Mouse (Mus musculus) left cerebral cortex, adult 2 months (tissue): ENCODE data around the gene Dhx30. TPM values are rescaled to one million over a fixed set of nuclear protein-coding genes. Genes with fewer than 3 reads are reported as not detected.
A peak's percentile ranks its signal among the peaks of the same experiment; 100 is the strongest.

ENCODE experiments used
- DNase-seq, 2 experiments: peaks; one replicate each; pipeline ENCODE4 v3.0.0; 2021 to 2022; ENCODE audit warnings: low spot score in 2 of 2, mixed read lengths in 1 of 2; ENCODE audit errors: extremely low spot score in 1 of 2
- H3K27ac ChIP-seq: fragments of 200-600 bp; 2 replicates; pipeline ENCODE4 v1.8.1; 2022
- H3K4me3 ChIP-seq: fragments of 200-600 bp; 2 replicates; pipeline ENCODE4 v1.8.1; 2022
- CTCF ChIP-seq: fragments of 200-600 bp; IDR thresholded peaks from 2 replicates; pipeline ENCODE4 v1.8.1; 2022; ENCODE audit warnings: antibody characterized with exemption, mild to moderate bottlenecking, moderate library complexity
- intact Hi-C: fragments of 180-260 bp; cut with DNase I; formaldehyde crosslinking; loops from one replicate; pipeline ENCODE4 v1.15.1; 2025
- total RNA-seq, 2 experiments: library from RNA; stranded (reverse); gene quantifications; 2 replicates each; pipeline ENCODE4 v1.2.3; 2021

Dhx30 gene
- total RNA-seq, 2 experiments from 2014 or later = 166 to 173 TPM

- no peak for TF ChIP-seq CTCF
- DNase-seq = no peak
- Histone ChIP-seq H3K4me3 (no peak overlapping the region), H3K27ac (no peak overlapping the region)
- intact Hi-C loops = no loop called here
Observed at GRCm38 (mm10) chr9:110060761-110061160, 56.9 kb downstream of the Dhx30 start.

GRCm38 (mm10) chr9:110057200-110057599 is 60.4 kb downstream of the Dhx30 start:
- no peak for TF ChIP-seq CTCF
- intact Hi-C loops = no loop called here
- Histone ChIP-seq H3K4me3 (no peak overlapping the region), H3K27ac (no peak overlapping the region)
- DNase-seq = no peak

GRCm38 (mm10) chr9:110054781-110055180 is 62.8 kb downstream of the Dhx30 start:
- no peak for DNase-seq
- Histone ChIP-seq H3K27ac (peak overlapping the region; percentile 96), H3K4me3 (peak overlapping the region; percentile 51)
- no peak for TF ChIP-seq CTCF
- intact Hi-C loops = loop anchor here (5.0 kb wide), 2 partner anchors 67 to 122 kb away; partner anchors contain the start of gene Map4

GRCm38 (mm10) chr9:110054080-110054421 is 63.6 kb downstream of the Dhx30 start:
- TF ChIP-seq CTCF = no peak
- Histone ChIP-seq H3K4me3 (peak overlapping the region; percentile 51), H3K27ac (peak overlapping the region; percentile 96)
- no peak for DNase-seq
- intact Hi-C loops = loop anchor here (5.0 kb wide), 2 partner anchors 67 to 122 kb away; partner anchors contain the start of gene Map4

- intact Hi-C loops = loop anchor here (5.0 kb wide), 2 partner anchors 66 to 121 kb away; partner anchors contain the start of gene Map4
- Histone ChIP-seq H3K27ac (peak overlapping the region; percentile 96), H3K4me3 (peak overlapping the region; percentile 51)
- DNase-seq = peak; percentile 52 to 57
- TF ChIP-seq CTCF = no peak
Observed at GRCm38 (mm10) chr9:110053305-110054079, 64.1 kb downstream of the Dhx30 start.

GRCm38 (mm10) chr9:110052951-110053304 is 64.7 kb downstream of the Dhx30 start:
- Histone ChIP-seq H3K27ac (peak overlapping the region; percentile 96), H3K4me3 (peak overlapping the region; percentile 51)
- DNase-seq = no peak
- TF ChIP-seq CTCF = no peak
- intact Hi-C loops = loop anchor here (5.0 kb wide), 2 partner anchors 66 to 121 kb away; partner anchors contain the start of gene Map4

GRCm38 (mm10) chr9:110051869-110052661 is 65.6 kb downstream of the Dhx30 start:
- intact Hi-C loops = loop anchor here (5.0 kb wide), 2 partner anchors 65 to 120 kb away; partner anchors contain the start of gene Map4

GRCm38 (mm10) chr9:110051184-110051583 is 66.4 kb downstream of the Dhx30 start:
- DNase-seq = no peak
- peak overlapping the region; percentile 51 for H3K4me3 ChIP-seq
- intact Hi-C loops = loop anchor here (5.0 kb wide), 2 partner anchors 64 to 119 kb away; partner anchors contain the start of gene Map4
- peak overlapping the region; percentile 96 for H3K27ac ChIP-seq
- no peak for TF ChIP-seq CTCF

More at GRCm38 (mm10) chr9:110051869-110052661, 65.6 kb downstream of the Dhx30 start:
- peak; percentile 80 to 85 for DNase-seq
- TF ChIP-seq CTCF = no peak
- Histone ChIP-seq H3K27ac (peak overlapping the region; percentile 96), H3K4me3 (peak overlapping the region; percentile 51)

GRCm38 (mm10) chr9:110047857-110048256 is 69.8 kb downstream of the Dhx30 start:
- Histone ChIP-seq H3K4me3 (no peak overlapping the region), H3K27ac (no peak overlapping the region)
- intact Hi-C loops = no loop called here
- DNase-seq = no peak
- no peak for TF ChIP-seq CTCF

GRCm38 (mm10) chr9:110047260-110047659 is 70.4 kb downstream of the Dhx30 start:
- DNase-seq = no peak
- TF ChIP-seq CTCF = no peak
- no peak overlapping the region for H3K27ac ChIP-seq

GRCm38 (mm10) chr9:110045763-110046377 is 71.8 kb downstream of the Dhx30 start:
- DNase-seq = no peak
- Histone ChIP-seq H3K4me3 (no peak overlapping the region), H3K27ac (no peak overlapping the region)
- intact Hi-C loops = no loop called here
- no peak for TF ChIP-seq CTCF

More at GRCm38 (mm10) chr9:110047260-110047659, 70.4 kb downstream of the Dhx30 start:
- no peak overlapping the region for H3K4me3 ChIP-seq
- intact Hi-C loops = no loop called here

- no peak for TF ChIP-seq CTCF
- Histone ChIP-seq H3K4me3 (no peak overlapping the region), H3K27ac (no peak overlapping the region)
- intact Hi-C loops = no loop called here
- DNase-seq = peak in 1 of 2 experiments; percentile 39
Observed at GRCm38 (mm10) chr9:110044373-110044772, 73.3 kb downstream of the Dhx30 start.
